Mouse (Mus musculus) kidney, adult 2 months (tissue): ENCODE measurements around the gene Lrig2.

ENCODE experiments used
- CTCF ChIP-seq: fragments of 200-500 bp; conservative IDR thresholded peaks from 2 replicates; pipeline ENCODE4 v1.5.1; 2011; ENCODE audit warnings: low read depth, mild to moderate bottlenecking, control low read depth, low read length, moderate library complexity, mixed read lengths; ENCODE audit not compliant: insufficient read depth, insufficient read length
- POLR2A ChIP-seq: fragments of 200-500 bp; IDR thresholded peaks from one replicate; pipeline ENCODE4 v1.6.1; 2011; ENCODE audit warnings: low read depth, low read length, control low read depth

DNA sequence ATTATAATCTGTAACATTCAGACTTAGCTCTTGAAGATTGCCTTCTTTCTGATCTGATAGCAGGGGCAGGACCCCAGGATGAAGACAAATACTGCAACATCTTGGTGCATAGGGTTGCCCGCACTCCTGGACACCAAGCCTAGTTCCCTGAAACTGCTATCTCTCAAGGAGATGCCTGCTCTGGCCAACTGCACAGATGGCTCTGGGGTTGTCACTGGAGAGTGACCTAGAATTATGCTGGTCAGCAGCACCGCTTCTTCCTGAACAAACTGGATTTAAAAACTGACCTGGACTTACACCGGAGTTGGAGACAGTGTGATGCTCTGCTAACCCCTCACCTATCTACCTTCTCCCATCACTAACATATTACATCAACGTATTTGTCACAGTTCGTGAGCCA, 155.6 kb downstream of the Lrig2 start:
- TF ChIP-seq CTCF (no peak), POLR2A (no peak)
